Mouse (Mus musculus): ENCODE data around the gene Setx. TPM values are rescaled to one million over a fixed set of nuclear protein-coding genes. Genes with fewer than 3 reads are reported as not detected.

The Setx gene
- total RNA-seq, 2 experiments from 2014 or later = 42.6 to 75.1 TPM

DNA sequence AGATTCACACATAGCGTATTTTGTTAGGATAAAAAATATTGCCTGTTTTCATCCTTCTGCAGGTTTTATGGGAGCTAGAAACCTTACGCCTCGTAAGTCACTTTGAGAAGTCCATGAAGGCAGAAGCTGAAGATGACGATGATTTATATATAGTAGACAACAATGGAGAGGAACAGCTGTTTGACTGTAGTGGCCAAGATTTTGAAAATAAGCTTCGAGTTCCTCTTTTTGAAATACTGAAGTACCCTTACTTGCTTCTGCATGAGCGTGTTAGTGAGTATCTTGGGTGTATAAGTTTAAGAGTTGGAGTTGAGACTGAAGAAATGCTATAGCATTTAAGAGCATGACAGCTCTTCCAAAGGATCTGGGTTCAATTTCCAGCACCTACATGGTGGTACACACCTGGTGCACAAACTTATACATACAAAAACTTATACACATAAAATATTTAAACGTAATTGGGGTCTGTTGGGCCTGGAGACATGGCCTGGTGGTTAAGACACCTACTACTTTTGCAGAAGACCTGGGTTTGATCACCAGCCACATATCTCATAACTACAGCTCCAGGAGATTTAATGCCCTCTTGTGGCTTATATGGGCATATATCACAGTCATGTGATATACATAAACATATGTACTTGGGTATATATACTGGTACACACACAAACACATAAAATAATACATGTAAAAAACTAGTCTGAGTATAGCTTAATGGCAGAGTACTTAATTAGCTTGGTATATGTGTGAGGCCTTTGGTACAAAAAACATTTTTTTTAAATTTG lies 6.3 kb downstream of the Setx start:
- ATAC-seq (replicated peaks; ENCODE audit: poor library complexity) = no peak

DNA sequence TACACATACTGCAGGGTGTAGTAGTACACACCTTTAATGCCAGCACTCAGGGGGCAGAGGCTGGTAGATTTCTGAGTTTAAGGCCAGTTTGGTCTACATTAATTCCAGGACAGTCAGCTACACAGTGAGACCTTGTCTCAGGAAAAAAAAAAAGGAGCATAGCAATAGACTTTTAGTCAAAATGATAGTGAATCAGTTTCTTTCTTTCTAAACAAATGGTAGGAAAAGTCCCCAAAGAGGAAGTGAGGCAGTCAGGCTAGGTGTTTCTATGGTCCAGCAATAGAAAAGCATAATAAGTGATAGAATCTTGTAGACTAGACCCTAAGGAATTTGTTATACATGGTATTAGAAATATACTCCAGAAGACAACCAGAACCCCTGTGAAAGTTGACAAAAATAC lies 11.2 kb downstream of the Setx start:
- no peak for ATAC-seq (replicated peaks; ENCODE audit: poor library complexity)

DNA sequence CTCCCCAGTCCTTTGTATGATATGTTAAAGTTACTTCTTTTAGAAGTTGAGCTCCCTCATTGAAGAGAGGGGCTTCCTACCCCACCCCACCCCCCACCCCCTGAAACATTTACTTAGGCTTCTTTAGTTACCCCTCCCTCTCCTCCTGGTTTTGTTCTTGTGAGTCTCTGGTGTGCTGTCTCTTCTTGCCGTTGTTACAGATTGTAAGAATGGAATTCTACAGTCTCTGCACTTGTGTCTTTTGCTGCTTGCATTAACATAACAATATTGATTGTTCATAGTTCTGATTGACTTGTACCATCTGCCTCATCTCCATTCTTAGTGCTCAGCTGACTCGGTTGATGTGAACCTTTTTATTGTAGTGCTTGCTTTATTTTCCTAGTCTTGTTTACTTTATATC lies 28.0 kb downstream of the Setx start:
- ATAC-seq (replicated peaks; ENCODE audit: poor library complexity) = no peak

DNA sequence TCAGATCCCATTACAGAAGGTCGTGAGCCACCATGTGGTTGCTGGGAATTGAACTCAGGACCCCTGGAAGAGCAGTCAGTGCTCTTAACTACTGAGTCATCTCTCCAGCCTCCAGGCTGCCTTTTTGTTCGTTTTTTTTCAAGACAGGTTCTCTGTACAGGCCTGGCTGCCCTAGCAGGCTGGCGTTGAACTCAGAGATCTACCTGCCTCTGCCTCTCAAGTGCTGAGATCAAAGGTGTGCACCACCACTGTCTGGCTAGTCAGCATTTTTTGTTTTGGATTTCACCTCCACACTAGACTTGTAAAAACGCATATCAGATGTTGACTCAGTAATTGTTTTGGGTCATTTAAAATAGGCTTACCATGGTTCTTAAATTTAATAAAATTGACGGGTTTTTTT lies 44.1 kb downstream of the Setx start:
- no peak for ATAC-seq (replicated peaks; ENCODE audit: poor library complexity)

DNA sequence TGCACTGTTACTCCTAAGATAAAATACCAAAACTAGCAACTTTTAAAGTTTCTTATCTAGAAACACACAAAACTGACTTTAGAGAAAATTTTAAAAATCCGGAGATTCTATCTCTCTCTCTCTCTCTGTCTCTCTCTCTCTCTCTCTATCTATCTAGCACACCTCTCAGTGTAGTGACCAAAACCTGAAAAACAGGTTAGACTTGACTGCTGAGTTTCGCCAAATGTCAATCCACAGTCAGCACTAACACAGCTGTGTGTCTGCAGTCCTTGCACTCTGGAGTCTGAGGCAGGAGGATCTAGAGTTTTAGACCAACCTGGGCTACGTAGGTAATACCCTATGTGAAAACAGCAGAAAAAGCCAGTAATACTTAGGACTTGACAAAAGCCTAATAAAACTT lies 50.9 kb downstream of the Setx start:
- no peak for ATAC-seq (replicated peaks; ENCODE audit: poor library complexity)

DNA sequence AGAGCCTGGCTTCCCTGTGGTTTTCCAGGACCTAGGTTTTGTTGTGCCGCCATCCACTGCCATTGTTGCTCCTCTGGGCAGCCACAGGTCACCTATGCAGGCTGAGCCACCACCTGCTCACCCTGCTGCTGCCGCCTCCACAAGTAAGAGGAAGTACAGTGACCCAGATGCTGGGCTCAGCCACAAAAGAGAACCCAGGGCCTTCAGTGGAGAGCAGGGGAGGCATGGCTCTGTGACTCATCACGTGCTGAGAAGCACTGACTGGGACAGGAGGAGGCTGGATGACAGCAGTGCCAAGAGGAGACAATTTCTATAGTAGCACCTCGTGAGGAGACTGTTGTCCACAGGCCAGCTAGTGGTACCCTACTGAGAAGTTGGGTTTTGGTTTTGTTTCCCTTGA lies 55.8 kb downstream of the Setx start:
- ATAC-seq (replicated peaks; ENCODE audit: poor library complexity) = peak; percentile 77

DNA sequence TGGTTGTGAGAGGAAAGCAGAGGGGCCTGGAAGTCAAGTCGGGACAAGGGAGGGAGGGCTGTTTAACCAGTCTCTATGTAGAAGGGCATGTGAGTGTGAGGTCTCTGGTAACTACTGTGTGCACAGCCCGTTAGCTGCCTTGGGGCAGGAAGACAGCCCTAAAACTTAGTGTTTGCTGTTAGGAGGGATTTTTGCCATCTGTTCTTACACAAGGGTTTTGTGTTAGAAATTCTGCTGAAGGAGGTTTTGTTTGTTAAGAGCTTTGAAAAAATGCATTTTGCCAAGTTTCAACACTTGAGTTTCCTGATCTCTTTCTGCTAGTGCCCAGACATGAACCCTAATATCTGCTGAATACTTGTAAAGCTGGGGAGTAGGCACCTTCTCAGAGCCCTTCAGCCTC lies 57.1 kb downstream of the Setx start:
- ATAC-seq (replicated peaks; ENCODE audit: poor library complexity) = no peak

DNA sequence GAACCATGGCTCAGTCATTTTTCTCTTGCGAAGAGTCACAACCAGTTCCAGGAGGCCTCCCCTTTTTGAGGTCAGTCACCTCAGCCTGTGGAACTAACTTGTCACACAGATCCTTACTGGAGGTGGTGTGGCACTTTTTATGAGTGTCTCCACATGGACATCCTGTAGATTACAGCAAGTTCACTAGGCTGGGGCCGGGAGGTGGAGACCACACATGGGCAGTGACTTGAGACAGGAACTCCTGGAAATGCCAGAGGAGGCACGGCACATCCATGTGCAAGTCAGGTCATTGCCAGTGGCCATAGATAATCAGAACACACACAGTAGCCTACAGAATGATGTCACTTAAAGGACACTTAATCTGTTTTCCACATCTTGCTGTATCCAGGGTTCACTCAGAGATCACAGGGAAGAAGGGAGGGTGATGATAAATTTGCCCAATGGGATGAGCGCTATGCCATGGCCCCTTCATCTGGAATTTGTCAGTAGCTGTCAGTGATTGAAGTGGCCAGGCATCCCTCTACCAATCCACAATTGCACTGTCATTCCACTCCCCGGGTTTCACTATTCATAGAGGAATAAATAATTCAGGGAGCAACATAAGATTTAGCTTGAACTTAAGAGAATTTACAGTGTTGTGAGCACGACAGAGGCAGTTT lies 59.4 kb downstream of the Setx start:
- no peak for ATAC-seq (replicated peaks; ENCODE audit: poor library complexity)

DNA sequence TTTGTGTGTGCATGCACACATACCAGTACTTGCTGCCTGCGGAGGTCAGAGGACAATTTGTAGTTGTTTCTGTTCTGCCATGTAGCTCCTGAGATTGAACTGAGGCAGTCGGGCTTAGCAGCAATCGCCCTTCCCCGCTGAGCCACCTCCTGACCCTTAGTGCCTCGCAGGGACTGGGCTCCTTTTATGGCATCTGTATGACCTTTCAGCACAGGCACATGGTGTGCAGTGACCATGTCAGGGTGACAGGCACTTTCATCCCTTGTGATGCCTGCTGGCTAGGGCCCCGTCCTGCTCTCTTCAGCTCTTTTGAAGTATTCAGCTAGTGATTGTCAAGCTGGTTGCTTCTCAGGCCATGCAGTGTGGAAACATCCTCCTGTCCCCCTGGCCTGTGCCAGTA lies 62.2 kb downstream of the Setx start:
- ATAC-seq (replicated peaks; ENCODE audit: poor library complexity) = no peak

DNA sequence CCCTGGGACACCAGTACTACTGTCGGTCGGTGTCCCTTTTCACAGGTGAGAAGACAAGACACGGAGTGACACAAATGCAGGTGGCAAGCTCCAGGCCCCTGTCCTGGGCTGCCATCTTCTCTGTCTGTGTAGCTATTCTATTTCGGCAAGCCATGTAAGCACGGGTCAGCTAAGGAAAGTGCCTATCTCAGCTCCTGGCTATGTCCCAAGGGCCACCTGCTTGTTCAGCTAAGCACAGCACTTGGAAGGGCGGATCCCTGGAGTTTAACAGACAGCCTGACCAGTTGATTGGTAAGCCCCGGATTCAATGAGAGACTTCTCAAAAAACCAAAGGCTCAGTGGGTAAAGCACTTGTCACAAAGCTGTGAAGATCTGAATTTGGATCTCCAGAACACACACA lies 66.4 kb downstream of the Setx start:
- ATAC-seq (replicated peaks; ENCODE audit: poor library complexity) = no peak

DNA sequence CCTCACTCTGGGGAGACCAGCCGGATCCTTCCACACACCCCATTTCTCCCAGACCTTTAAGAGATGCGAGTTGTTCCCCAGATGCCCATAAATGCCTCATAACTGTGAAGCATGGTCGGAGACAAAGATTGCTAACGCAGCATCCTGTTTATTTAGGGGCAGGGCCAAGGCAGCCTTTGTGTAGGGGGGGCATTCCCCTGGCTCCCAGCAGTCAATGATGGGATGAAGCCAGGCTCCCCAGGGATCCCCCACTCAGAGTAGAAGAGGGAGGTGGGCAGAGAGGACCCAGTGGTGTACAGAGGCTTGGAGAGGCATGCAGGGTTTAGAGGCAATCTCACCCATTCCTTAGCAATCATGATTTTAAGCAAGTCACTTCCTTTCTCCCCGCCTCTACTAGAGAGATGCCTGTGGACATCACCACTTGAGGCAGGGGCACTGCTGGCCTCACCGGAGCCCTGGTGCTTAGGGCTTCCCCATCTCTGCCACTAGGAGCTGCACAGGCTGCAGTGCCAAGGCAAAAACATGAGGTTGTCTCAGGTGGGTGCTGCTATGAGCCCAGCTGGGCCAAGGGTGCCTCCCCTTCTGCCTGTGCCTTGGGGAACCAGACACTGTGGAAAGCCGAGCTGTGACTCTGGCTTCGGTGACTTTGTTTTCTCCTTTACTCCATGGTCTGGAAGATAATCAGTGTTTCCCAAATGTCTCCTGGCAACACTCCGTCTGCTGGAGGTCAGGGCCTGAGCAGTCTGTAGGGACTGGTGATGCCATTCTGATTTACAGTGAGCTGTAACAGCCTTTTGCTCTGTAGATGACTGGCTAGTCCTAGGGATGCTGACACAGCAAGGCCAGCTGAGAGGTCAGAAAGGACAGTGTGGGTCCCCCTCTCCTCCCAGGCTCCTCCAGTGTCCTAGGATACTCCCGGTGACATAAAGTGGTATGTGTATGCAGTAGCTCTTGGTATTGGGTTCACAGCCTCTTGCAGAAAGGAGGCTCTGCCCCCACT lies 67.5 kb downstream of the Setx start:
- ATAC-seq (replicated peaks; ENCODE audit: poor library complexity) = peak; percentile 33

DNA sequence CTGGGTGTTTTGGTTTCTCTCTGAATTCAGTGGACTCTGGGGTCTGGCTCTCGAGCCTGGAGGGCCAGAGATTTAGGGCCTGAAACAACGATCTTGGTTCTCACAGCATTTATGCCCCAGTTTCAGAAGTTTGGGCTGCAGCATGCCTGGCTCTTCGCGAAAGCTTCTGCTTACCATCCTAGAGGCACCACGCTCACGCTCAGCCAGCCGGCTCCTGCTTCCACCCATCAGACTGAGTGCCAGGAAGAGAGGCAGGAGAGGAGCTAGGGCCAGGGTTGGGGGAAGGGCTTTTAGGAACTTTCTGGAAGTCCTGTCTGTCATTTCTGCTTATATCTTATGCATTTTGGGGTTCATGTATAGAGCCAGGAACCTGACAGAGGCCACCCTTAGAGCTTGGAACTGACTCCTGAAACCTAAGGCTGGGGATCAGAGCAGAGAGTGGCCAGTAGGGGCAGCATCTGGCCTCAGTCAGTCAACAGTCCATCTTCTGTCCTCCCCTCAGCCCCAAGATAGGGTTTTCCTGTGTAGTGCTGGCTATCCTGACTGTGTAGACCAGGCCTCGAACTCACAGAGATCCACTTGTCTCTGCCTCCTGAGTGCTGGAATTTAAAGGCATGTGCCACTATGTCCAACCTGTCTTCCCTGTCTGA lies 68.8 kb downstream of the Setx start:
- ATAC-seq (replicated peaks; ENCODE audit: poor library complexity) = no peak

DNA sequence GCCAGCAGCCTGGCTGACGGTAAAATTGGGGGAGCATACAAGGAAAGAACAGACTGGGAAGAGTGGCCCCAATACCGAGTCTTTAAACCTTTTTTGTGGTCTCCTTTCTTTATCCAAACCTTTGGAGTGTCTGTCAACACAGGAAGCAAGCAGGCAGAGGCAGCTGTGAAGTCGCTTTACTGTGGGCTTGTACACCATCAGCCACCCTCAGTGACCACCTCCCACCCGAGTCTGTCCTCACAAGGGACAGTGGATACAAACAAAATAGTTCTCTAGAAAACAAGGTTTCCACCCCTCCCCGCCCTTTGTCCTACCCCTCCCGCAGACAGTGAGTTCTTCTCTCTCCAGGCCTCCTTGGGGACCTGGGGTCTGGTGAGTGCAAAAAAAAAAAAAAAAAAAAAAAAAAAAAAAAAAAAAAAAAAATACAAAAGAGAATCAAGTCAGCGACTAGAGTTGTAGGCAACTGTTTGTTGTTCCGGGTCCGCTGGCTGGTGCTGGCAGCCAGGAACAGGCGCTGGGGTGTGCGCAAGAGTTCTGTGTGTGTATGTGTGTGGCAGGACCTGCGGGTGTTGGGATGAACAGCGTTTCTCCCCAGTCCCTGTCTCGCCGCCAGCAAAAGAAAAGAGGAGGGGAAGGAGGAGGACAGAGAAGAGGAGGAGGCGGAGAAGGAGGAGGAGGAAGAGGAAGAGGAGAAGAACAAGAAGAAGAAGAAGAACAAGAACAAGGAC lies 70.0 kb downstream of the Setx start:
- 0 out of 2 replicates have a peak, but pooled peaks have one; percentile 13 for ATAC-seq (replicated peaks; ENCODE audit: poor library complexity)

DNA sequence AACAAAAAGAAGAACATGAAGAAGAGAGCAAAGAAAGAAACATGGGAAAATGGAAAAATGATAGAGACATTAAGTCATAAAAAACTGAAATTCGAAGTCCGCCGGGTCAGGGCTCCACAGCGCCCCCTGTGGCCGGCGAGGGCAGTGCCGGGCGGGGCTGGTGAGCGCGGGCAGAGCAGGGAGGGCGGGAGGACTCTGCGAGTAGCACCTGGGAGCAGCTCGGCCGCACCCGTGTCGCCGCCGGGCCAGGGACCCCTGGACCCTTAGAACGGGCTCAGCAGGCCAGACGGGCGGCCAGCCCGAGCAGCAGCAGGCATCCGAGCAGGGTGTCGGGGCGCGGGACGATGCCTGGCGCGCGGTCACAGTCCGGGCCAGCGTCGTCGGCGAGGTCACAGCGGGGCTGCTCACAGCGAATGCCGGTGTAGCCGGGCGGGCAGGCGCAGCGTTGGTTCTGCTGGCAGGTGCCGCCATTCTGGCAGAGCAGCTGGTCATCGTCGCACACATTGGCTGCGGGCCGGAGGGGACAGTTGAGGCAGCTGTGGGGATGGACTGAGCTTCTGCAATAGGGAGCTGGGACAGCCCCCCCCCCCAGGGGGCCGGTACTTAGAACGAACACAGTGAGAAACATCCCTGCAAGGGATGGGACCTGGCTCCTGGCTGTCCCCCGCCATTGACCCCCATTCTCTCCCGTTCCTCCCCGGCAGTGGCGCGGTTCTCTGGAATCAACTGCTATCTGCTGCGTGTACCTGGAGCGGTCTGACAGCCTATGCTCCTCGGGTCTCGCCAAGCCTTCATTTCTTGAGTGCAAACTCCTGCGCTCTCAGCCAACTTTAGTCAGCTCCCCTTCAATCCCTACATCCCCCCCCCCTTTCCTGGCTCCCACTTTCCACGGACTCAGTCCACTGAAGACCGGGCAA lies 70.8 kb downstream of the Setx start:
- peak; percentile 78 for ATAC-seq (replicated peaks; ENCODE audit: poor library complexity)

DNA sequence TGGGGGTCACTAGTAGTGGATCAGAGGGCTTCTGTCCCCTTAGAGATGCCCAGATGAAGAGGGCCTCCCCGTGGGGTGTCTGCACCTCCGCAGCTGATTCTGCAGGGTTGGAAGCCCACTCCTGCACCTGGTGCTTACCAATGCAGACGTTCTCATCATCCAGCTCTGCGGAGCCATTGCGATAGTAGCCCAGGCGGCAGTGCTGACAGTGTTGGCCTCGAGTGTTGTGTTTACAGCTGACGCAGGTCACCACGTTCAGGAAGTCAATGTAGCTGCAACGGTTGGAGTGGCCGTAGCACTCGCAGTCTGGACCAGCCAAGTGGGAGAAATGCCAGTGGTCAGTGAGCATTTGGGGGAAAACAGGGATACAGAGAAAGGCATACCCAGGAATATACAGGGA lies 72.9 kb downstream of the Setx start:
- ATAC-seq (replicated peaks; ENCODE audit: poor library complexity) = no peak

DNA sequence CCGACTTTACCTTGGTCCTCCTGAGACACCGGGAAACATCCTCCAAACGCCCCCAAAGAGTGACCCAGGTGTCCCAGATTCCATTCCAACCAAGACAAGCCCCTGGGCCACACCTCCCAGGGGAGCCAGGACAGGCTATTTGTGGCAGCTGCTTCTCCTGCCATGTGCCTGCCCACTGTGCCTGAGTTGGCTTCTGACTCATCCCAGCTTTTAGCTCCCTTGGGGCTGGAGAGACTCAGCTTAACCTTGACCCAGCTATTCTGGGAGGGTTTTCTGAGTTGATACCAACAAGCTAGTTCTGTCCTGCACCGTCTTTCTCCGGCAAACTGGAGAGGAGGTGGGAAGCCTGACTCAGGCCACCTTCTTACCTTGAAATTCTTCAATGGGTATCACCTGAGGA lies 74.5 kb downstream of the Setx start:
- ATAC-seq (replicated peaks; ENCODE audit: poor library complexity) = no peak

DNA sequence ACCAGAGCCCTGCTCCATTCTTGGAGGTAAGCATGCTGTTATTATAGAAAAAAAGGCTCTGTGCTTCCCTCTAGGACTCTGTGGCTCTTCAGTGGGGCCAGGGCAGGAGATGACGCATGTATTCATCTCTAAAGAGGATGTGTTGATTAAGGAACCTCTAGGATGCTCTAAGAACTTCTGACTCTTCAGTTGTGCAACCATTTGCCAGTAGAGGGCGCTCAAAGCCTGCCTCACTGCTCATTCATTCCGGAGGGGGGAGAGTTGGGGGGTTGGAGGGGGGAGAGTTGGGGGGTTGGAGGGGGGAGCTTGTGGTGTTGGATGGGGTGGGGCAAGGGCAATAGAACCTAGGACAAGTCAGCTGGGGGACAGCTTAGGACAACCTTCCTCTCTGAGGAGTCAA lies 75.9 kb downstream of the Setx start:
- ATAC-seq (replicated peaks; ENCODE audit: poor library complexity) = peak; percentile 77

DNA sequence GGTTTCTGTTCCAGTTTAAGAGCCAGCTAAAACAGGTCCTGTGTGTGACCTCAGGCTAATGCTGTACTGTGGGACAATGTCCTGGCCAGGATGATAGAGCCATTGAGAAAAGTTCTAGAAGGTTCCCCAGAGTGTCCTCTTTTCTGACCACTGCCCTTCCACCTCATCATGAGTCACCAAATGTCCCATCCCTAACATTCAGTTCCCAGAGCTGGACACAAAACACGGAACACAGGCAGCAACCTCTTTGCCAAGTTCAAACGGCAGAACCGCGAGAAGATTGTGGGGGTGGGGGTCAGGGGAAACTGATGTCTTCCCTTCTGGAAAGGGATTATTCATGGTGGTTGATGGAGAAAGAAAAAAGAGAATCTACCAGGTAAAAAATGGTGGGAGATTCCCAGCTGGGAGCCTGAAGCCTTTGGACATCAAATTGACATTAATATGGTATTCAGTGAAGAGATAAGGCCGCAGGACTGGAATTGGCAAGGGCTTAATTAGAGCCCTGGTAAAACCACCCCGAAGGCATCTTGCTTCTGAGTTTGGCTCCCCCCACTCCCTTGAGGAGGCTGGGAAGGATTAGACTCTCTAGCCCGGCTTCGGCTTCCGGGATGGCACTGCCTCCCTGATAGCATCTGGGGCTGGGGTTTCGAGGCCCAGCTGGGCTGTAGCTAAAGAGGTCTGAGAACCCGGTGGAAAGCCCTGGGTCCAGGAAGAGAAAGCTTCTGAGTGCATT lies 77.4 kb downstream of the Setx start:
- ATAC-seq (replicated peaks; ENCODE audit: poor library complexity) = no peak

DNA sequence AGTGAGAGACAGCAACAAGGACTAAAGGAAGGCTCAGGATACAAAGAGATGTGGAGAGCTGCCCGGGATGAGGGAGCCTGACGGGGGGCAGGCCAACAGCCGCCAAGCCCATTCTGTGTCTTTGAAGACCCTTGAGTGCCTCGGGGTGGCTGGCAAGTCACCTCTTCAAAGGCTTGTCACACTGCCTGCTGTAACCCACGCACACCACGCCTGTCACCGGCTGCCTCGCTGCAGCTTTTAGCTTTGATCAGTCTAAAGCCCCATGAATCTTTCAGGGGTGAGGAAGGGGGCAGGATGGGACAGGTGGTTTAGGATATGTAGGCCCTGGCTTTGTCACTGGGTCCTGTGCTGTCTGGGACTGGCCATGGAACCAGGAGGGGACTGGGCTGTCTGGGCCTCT lies 82.2 kb downstream of the Setx start:
- ATAC-seq (replicated peaks; ENCODE audit: poor library complexity) = no peak

All from megakaryocyte progenitor cell, adult 5-6 weeks (primary cell).